Mouse (Mus musculus): ENCODE measurements around the gene Dok1. TPM values are rescaled to one million over a fixed set of nuclear protein-coding genes. Genes with fewer than 3 reads are reported as not detected.

Gene Dok1
- polyA plus RNA-seq, 1 experiment from 2014 or later, result 14.3 TPM

DNA sequence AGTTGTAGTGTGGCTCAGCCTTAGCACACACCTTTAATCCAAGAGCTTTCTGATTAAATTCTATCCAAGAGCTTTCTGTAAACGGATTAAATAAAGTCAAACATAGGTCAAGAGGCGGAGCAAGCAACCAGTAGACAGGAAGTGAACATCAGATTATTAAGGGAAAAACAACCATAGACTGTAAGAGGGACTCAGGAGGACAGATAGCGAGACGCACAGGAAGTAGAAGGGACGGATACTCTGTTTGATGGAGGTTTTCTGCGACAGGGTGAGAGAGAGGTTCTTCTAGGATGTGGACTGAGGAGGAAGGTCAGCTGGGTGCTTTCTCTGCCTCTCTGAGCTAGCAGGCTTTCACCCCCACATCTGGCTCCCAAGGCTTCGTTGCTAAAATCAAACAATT lies 23.3 kb downstream of the Dok1 start:
- peak overlapping the region; percentile 38; the same call in 1 of the 2 replicates for H3K27ac ChIP-seq

GRCm38 (mm10) chr6:83008659-83009058 lies 24.6 kb downstream of the Dok1 start:
- Histone ChIP-seq H3K4me3 (replicated peaks) (no peak overlapping the region), H3K9me3 (no peaks in the 10 kb centered on the region), H3K4me2 (no peak overlapping the region), H3K27ac (no peak overlapping the region), H3K9ac (no peak overlapping the region), H3K4me1 (0 out of 2 replicates have a peak, but pooled peaks cover 4% of the 10 kb centered on the region), H3K36me3 (no peaks in the 10 kb centered on the region), H3K27me3 (replicated peaks) (no peaks in the 10 kb centered on the region)
- 37% methylated on average over 3 of the region's 3 CpGs for WGBS
- ATAC-seq (ENCODE audit: insufficient read depth, low FRiP score, low read depth), result no peak

More for the DNA sequence above, 23.3 kb downstream of the Dok1 start:
- no peaks in the 10 kb centered on the region for H3K36me3 ChIP-seq
- H3K27me3 ChIP-seq (replicated peaks), result no peaks in the 10 kb centered on the region
- 39% methylated on average over 7 of the region's 7 CpGs for WGBS
- ATAC-seq (ENCODE audit: insufficient read depth, low FRiP score, low read depth), result no peak
- H3K9ac ChIP-seq, result no peak overlapping the region
- no peak overlapping the region for H3K4me3 ChIP-seq (replicated peaks)
- H3K4me2 ChIP-seq, result no peak overlapping the region
- H3K9me3 ChIP-seq, result no peaks in the 10 kb centered on the region
- H3K4me1 ChIP-seq, result 0 out of 2 replicates have a peak, but pooled peaks cover 3% of the 10 kb centered on the region

DNA sequence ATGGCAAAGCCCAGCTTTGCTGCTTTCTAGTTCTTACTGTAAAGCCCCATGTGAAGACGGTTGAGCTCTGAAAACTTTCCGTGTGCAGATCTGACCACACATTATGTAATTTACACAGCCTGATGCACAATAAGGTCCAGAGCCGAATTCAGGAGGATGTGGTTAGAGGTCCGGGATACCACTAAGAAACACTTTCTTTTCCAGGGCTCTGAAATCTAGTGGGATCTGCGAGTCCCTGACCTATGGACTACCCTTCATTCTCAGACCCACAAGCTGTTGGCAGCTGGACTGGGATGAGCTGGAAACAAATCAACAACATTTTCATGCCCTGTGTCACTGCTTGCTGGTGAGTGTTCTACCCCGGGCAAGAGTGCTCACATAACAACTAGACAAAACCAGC lies 27.2 kb downstream of the Dok1 start:
- H3K4me1 ChIP-seq, result 0 out of 2 replicates have a peak, but pooled peaks cover 4% of the 10 kb centered on the region
- H3K4me2 ChIP-seq, result no peak overlapping the region
- no peak overlapping the region for H3K27ac ChIP-seq
- no peaks in the 10 kb centered on the region for H3K36me3 ChIP-seq
- H3K4me3 ChIP-seq (replicated peaks), result no peak overlapping the region
- no peak overlapping the region for H3K9ac ChIP-seq
- H3K9me3 ChIP-seq, result no peaks in the 10 kb centered on the region
- WGBS, result 67% methylated on average over 6 of the region's 6 CpGs
- ATAC-seq (ENCODE audit: insufficient read depth, low FRiP score, low read depth), result no peak
- no peaks in the 10 kb centered on the region for H3K27me3 ChIP-seq (replicated peaks)

DNA sequence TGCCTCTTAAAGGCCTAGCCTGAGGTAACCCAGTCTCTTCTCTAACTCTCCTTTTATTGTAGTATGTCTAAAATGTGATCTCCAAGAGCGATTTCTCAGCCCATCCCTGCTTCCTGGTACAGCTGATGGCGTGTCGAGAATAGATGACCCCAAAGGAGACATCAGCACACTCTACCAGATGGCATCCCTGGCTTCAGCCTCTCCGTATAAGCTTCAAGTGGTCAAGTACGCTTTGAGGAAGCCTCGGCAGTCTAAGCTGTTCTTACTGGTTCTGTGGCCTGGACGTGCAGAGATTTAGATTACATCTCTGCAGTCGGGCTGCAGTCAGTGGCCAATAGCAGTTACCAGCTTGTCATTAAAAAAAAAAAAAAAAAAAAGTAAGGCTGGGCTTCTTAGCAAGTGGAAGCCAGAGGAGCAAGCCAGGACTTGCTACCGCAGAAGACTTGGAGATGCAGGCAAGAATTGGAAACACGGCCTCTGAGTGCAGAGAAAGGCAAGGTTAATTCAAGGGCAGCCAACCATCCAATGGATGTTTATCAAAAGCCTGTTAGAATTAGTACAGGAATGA lies 27.7 kb downstream of the Dok1 start:
- no peak for ATAC-seq (ENCODE audit: insufficient read depth, low FRiP score, low read depth)
- 74% methylated on average over 10 of the region's 10 CpGs for WGBS
- no peak overlapping the region for H3K4me3 ChIP-seq (replicated peaks)
- H3K4me1 ChIP-seq, result 0 out of 2 replicates have a peak, but pooled peaks cover 4% of the 10 kb centered on the region
- 0 out of 2 replicates have a peak overlapping the region, but pooled peaks have one; percentile 41 for H3K27ac ChIP-seq
- H3K9ac ChIP-seq, result no peak overlapping the region
- no peak overlapping the region for H3K4me2 ChIP-seq
- H3K36me3 ChIP-seq, result no peaks in the 10 kb centered on the region
- no peaks in the 10 kb centered on the region for H3K9me3 ChIP-seq
- H3K27me3 ChIP-seq (replicated peaks), result no peaks in the 10 kb centered on the region

DNA sequence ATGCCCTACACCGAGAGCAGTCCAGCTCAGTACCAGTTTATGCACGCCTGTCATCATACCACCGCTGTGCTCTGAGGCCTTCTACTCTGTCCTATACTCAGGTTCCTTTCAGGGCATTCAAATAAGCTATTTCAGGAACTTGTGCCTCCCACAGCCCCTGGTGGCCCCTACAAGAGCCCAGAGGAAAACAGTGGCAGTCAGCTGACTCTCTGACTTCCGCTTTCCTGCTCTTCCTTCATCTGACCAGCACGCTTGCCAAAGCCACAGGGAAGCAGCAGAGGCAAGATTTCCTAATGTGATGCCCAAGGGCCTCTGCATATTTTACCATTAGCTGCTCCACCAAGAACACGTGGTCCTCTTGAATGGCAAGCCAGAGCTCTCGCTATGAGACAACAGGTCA lies 28.4 kb downstream of the Dok1 start:
- 51% methylated on average over 7 of the region's 7 CpGs for WGBS
- no peak overlapping the region for H3K27ac ChIP-seq

DNA sequence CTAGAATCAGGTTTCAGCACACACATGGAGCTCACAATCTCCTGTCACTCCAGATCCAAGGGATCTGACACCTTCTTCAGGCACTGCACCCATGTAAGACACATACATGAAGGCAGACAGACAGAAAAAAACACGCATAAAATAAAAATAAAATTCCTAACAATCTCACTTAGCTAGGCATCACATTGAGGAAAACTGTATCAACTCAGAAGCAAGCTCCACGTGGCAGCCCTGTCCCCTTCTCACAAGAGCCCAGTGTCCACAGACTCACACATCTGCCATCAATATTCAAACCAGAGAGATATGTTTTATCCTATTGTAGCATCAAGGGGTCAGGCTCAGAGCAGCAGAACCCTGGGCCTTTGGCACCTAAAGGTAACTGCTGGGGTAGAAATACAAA lies 29.0 kb downstream of the Dok1 start:
- Histone ChIP-seq H3K36me3 (no peaks in the 10 kb centered on the region), H3K4me3 (replicated peaks) (no peak overlapping the region), H3K4me2 (no peak overlapping the region), H3K27me3 (replicated peaks) (no peaks in the 10 kb centered on the region), H3K9ac (no peak overlapping the region), H3K4me1 (0 out of 2 replicates have a peak, but pooled peaks cover 4% of the 10 kb centered on the region), H3K9me3 (no peaks in the 10 kb centered on the region), H3K27ac (no peak overlapping the region)
- no peak for ATAC-seq (ENCODE audit: insufficient read depth, low FRiP score, low read depth)
- 71% methylated on average over 2 of the region's 2 CpGs for WGBS

More for the DNA sequence above, 28.4 kb downstream of the Dok1 start:
- no peak overlapping the region for H3K4me3 ChIP-seq (replicated peaks)
- H3K27me3 ChIP-seq (replicated peaks), result no peaks in the 10 kb centered on the region
- H3K9ac ChIP-seq, result no peak overlapping the region
- no peaks in the 10 kb centered on the region for H3K9me3 ChIP-seq
- H3K4me1 ChIP-seq, result 0 out of 2 replicates have a peak, but pooled peaks cover 4% of the 10 kb centered on the region
- H3K36me3 ChIP-seq, result no peaks in the 10 kb centered on the region
- no peak for ATAC-seq (ENCODE audit: insufficient read depth, low FRiP score, low read depth)
- no peak overlapping the region for H3K4me2 ChIP-seq

- Histone ChIP-seq H3K4me1 (0 out of 2 replicates have a peak, but pooled peaks cover 4% of the 10 kb centered on the region), H3K9me3 (no peaks in the 10 kb centered on the region), H3K4me3 (replicated peaks) (no peak overlapping the region), H3K27me3 (replicated peaks) (no peaks in the 10 kb centered on the region), H3K27ac (no peak overlapping the region), H3K9ac (no peak overlapping the region), H3K4me2 (no peak overlapping the region), H3K36me3 (no peaks in the 10 kb centered on the region)
- 83% methylated on average over 5 of the region's 5 CpGs for WGBS
- 0 out of 2 replicates have a peak, but pooled peaks have one; percentile 16 for ATAC-seq (ENCODE audit: insufficient read depth, low FRiP score, low read depth)
These were observed 29.4 kb downstream of the Dok1 start for GRCm38 (mm10) chr6:83003850-83004249.

DNA sequence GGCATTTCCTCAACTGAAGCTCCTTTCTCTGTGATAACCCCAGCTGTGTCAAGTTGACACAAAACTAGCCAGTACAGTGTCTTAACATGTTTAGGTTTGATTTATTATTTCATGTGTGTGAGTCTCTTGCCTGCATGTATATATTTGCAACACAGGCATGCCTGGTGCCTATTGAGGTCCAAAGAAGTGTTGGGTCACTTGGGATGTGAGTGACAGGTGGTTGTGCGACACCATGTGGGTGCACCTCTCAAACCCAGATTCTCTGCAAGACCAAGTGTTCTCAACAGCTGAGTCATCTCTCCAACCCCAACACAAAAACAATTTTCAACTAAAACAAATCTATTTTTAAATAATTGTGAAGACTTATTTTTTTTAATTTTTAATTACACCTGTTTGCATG lies 30.2 kb downstream of the Dok1 start:
- Histone ChIP-seq H3K9ac (no peak overlapping the region), H3K4me2 (no peak overlapping the region), H3K27me3 (replicated peaks) (no peaks in the 10 kb centered on the region), H3K27ac (no peak overlapping the region), H3K4me1 (0 out of 2 replicates have a peak, but pooled peaks cover 4% of the 10 kb centered on the region), H3K4me3 (replicated peaks) (no peak overlapping the region), H3K9me3 (no peaks in the 10 kb centered on the region), H3K36me3 (no peaks in the 10 kb centered on the region)
- 89% methylated on average over 1 of the region's 1 CpGs for WGBS
- no peak for ATAC-seq (ENCODE audit: insufficient read depth, low FRiP score, low read depth)

- WGBS, result 67% methylated on average over 8 of the region's 8 CpGs
- ATAC-seq (ENCODE audit: insufficient read depth, low FRiP score, low read depth), result no peak
- Histone ChIP-seq H3K27ac (no peak overlapping the region), H3K27me3 (replicated peaks) (no peaks in the 10 kb centered on the region), H3K9ac (no peak overlapping the region), H3K4me2 (no peak overlapping the region), H3K36me3 (no peaks in the 10 kb centered on the region), H3K4me1 (peaks cover 5% of the 10 kb centered on the region; the same call in 1 of the 2 replicates), H3K4me3 (replicated peaks) (no peak overlapping the region), H3K9me3 (no peaks in the 10 kb centered on the region)
These were observed 33.3 kb downstream of the Dok1 start for GRCm38 (mm10) chr6:82999986-83000385.

- no peak overlapping the region for H3K4me3 ChIP-seq (replicated peaks)
- H3K27me3 ChIP-seq (replicated peaks), result no peaks in the 10 kb centered on the region
- no peak overlapping the region for H3K9ac ChIP-seq
- no peaks in the 10 kb centered on the region for H3K9me3 ChIP-seq
- H3K36me3 ChIP-seq, result no peaks in the 10 kb centered on the region
- no peak overlapping the region for H3K4me2 ChIP-seq
- ATAC-seq (ENCODE audit: insufficient read depth, low FRiP score, low read depth), result no peak
- peaks cover 4% of the 10 kb centered on the region; the same call in 1 of the 2 replicates for H3K4me1 ChIP-seq
- no peak overlapping the region for H3K27ac ChIP-seq
- WGBS, result 73% methylated on average over 4 of the region's 4 CpGs
These were observed 34.9 kb downstream of the Dok1 start for GRCm38 (mm10) chr6:82998326-82998725.

DNA sequence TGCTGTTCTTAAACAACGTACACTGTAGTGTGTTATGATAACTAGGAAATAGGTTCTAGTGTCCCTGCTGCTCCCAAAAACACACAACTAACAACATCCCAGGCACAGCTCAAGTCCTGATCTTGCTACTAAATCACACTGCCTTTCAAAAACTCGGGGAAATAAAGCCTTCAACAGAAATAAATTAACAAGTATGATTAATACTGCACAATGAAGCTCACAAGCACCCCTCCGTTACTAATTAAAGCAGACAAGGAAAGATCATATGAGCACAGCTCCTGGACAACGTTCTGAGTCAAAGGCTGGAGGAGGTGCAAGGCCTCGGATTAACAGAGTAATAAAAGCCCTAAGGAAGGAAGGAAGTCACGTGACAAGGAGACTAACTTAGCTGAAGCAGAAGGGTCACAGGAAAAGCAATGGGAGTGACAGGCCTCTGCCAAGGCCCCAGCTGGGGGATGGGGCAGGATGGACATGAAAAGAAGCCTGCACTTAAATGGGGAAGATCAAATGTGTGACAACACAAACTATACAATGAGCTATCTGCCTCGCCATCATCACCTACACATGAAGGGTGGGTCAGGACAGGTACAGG lies 35.7 kb downstream of the Dok1 start:
- H3K9me3 ChIP-seq, result no peaks in the 10 kb centered on the region
- peak overlapping the region; percentile 63 for H3K27ac ChIP-seq
- H3K4me1 ChIP-seq, result peaks cover 4% of the 10 kb centered on the region; the same call in 1 of the 2 replicates
- no peak for ATAC-seq (ENCODE audit: insufficient read depth, low FRiP score, low read depth)
- no peaks in the 10 kb centered on the region for H3K27me3 ChIP-seq (replicated peaks)
- H3K36me3 ChIP-seq, result no peaks in the 10 kb centered on the region
- H3K4me2 ChIP-seq, result no peak overlapping the region
- H3K9ac ChIP-seq, result no peak overlapping the region
- H3K4me3 ChIP-seq (replicated peaks), result no peak overlapping the region
- WGBS, result 48% methylated on average over 7 of the region's 7 CpGs

- Histone ChIP-seq H3K4me1 (peaks cover 4% of the 10 kb centered on the region; the same call in 1 of the 2 replicates), H3K4me2 (peak overlapping the region; percentile 46), H3K36me3 (no peaks in the 10 kb centered on the region), H3K9me3 (no peaks in the 10 kb centered on the region), H3K9ac (no peak overlapping the region), H3K4me3 (replicated peaks) (peak overlapping the region; percentile 18; the same call in 1 of the 2 replicates), H3K27ac (peak overlapping the region; percentile 63), H3K27me3 (replicated peaks) (no peaks in the 10 kb centered on the region)
- WGBS, result 11% methylated on average over 11 of the region's 11 CpGs
- peak; percentile 91 for ATAC-seq (ENCODE audit: insufficient read depth, low FRiP score, low read depth)
These were observed 36.4 kb downstream of the Dok1 start for GRCm38 (mm10) chr6:82996740-82997315.

Data from stomach, embryonic 15.5 days (tissue).